Mouse (Mus musculus) lung, adult 2 months (tissue): Measurements from ENCODE around the gene Taar8b.

Experiments
- CTCF ChIP-seq: fragments of 200-500 bp; IDR thresholded peaks from 2 replicates; pipeline ENCODE4 v1.5.1; 2011; ENCODE audit warnings: mild to moderate bottlenecking, low read length, control low read depth; ENCODE audit not compliant: insufficient read depth
- POLR2A ChIP-seq: fragments of 200-500 bp; IDR thresholded peaks from 2 replicates; pipeline ENCODE4 v1.6.1; 2011; ENCODE audit warnings: low read depth, mild to moderate bottlenecking, control low read depth, low read length, borderline replicate concordance; ENCODE audit errors: extremely low read depth

DNA sequence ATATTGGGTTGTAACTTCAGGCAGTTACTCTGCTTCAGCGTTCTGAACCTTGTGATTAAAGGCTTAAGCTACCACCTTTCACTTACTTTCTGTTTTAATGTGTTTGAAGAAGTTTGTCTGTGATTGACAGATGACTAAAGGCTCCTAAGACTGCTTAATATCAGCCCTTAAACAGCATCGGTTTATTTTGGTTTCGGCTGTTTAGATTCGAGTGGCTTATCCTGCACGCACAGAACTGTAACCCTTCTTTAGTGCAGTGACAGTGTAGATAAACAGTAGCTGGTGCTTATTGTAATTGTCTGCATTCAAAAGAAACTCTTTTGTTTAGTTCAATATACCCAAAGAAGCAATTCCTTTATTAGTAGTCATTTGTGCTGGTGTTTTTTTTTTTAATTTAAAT lies 40.1 kb downstream of the Taar8b start:
- no peak for TF ChIP-seq POLR2A
- TF ChIP-seq CTCF: no peak
